Mouse (Mus musculus): ENCODE results near the gene Mrpl35.
A peak's percentile ranks its signal among the peaks of the same experiment; 100 is the strongest.
"Not testable (repeated sequence)": the region's sequence is repeated elsewhere in the genome, so short reads cannot be mapped to it uniquely, and the experiment has no call there.

Mrpl35 gene

GRCm38 (mm10) chr6:71826869-71827268 is at the start of gene Mrpl35:
Gene Mrpl35, minus strand, starts transcription at chr6:71826969.
- DNase-seq (ENCODE audit: low spot score in 2 of 2) = no peak

- no peak for DNase-seq (ENCODE audit: low spot score in 2 of 2)
Measured at GRCm38 (mm10) chr6:71871396-71871795, 44.6 kb upstream of the Mrpl35 start.

DNA sequence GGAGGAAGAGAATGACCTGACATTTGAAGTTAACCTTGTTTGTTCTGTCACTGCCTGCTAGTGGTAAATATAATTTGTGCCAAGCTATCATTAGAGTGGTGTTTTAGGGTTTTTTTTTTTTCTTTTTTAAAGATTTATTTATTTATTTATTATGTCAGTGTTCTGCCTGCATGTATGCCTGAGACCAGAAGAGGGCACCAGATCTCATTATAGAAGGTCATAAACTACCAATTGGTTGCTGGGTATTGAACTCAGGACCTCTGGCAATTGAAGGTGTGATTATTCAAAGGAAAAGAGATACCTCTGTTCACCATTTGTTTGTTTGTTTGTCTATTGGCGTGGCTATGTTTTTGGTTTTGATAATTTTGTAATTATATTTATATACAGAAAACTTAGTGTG is 42.0 kb upstream of the Mrpl35 start:
- no peak for DNase-seq (ENCODE audit: low spot score in 2 of 2)

GRCm38 (mm10) chr6:71867751-71868150 is 41.0 kb upstream of the Mrpl35 start:
- no peak for DNase-seq (ENCODE audit: low spot score in 2 of 2)

- not testable (repeated sequence) for DNase-seq (ENCODE audit: low spot score in 2 of 2)
Measured at GRCm38 (mm10) chr6:71846906-71847305, 20.1 kb upstream of the Mrpl35 start.

DNA sequence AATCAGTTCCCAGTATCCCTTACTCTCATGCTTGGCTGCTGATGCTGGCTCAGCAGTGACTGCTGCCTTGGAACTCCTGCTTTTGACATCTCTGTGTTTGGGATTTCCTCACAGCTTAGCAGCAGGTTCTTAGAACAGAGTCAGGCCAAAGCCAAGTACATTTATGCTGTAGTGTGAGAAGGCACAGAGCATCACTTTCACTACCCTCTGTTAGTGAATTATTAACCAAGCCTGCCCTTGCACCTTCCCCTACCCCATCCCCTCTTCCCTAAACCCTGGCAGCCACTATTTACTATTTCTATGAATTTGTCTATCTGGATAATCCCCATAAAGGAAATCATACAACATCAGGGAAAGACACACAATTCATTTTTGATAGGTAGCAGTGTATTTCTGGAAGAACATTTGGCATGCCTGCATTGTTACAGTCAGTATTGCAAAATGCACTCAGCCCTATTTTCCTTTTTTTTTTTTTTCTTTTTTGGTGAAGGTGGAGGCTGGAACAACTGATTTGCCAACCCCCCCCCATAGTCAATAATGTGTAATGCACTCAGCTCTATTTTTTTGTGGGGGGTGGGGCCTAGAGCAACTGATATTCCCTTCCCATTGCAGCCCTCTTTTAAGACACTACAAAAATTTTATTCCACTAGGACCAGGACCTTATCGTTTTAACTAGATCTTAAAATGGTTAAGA is 14.0 kb upstream of the Mrpl35 start:
- DNase-seq (ENCODE audit: low spot score in 2 of 2) = no peak

GRCm38 (mm10) chr6:71839815-71840214 is 13.0 kb upstream of the Mrpl35 start:
- DNase-seq (ENCODE audit: low spot score in 2 of 2) = no peak

- DNase-seq (ENCODE audit: low spot score in 2 of 2) = no peak
Measured at GRCm38 (mm10) chr6:71836811-71837210, 10.0 kb upstream of the Mrpl35 start.

- DNase-seq (ENCODE audit: low spot score in 2 of 2) = peak; percentile 97
Measured at GRCm38 (mm10) chr6:71831581-71831960, 4.8 kb upstream of the Mrpl35 start.

DNA sequence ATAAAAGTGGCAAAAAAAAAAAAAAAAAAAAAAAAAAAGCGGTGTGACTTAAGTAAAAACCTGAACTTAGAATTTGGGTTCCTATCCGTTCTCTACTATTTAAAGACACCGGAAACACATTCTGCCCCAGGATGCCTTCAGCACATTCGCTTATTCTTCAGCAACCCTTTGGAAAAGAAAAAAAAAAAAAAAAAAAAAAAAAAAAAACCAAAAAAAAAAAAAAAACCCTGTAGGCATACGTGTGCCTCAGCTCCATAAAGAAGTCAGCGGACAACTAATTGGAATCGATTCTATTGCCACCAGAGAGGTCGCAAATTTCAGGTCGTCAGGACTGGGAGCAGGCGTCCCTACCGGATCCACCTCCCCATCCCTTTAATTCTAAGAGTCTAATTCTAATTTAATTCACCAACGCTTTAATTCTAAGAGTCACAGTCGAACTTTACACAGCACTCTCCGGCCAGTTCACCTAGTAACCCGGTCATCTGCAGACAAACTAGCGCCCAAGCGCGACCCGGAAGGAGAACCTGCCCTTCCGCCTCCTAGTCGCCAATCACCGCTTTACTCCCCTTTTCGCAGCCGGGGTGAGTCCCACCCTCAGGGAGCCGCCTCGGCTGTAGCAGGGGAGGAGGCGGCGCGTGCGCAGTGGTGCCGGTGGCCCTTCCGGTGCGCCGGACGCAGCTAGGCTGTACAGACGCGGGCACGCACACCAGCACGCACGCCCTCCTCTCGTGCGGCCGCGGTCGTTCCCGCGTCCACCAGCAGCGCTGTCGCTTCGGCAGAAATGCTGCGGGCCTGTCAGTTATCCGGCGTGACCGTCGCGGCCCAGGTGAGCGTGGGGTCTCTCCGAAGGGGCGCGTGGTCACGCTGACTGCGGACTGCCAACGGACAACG is 4.2 kb upstream of the Mrpl35 start, which contains the start of gene Immt:
Gene Immt (plus strand): TSS at position 642 of the 891 bp plus-strand sequence.
- DNase-seq (ENCODE audit: low spot score in 2 of 2) = peak; percentile 97

DNA sequence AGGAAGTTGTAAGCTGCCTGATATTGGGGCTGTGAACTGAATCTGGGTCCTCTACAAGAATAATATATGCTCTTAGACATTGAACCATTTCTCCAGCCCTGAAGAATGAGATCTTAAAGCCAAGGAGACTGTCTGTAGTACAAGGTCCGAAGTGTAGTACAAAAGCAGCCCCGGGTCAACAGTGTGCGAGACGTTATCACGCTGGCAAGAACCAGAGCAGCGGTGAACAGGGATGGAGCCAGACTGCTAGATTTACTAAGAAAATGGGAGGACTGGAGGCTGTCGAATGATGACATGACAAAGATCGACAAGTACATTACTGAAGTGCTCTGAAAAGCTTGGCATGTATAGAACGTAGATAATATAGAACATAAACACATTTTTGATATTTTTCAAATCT is 3.0 kb upstream of the Mrpl35 start:
- no peak for DNase-seq (ENCODE audit: low spot score in 2 of 2)

- no peak for DNase-seq (ENCODE audit: low spot score in 2 of 2)
Measured at GRCm38 (mm10) chr6:71823961-71824360, 2.8 kb downstream of the Mrpl35 start.

- peak; percentile 81 to 90 for DNase-seq (ENCODE audit: low spot score in 2 of 2)
Measured at GRCm38 (mm10) chr6:71823488-71823887, 3.3 kb downstream of the Mrpl35 start.

DNA sequence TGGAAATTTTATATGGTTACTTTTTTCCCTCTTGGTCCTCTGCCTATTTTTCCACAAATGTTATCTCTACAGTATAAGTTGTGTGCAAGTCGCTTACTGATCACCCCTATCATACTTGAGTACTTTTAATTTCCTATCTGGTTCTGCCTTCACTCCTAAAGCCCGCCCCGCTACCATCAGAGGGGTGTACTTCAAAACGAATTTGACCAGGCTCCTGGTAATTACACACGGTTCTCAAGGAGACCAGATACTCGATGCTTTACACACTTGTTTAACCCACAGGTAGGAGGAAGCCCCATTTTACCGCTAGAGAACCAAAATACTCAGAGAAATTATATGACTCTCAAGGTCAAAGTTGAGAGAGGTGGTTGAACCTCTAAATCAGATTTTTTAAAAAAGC is 3.7 kb downstream of the Mrpl35 start:
- DNase-seq (ENCODE audit: low spot score in 2 of 2) = peak in 1 of 2 experiments; percentile 3

DNA sequence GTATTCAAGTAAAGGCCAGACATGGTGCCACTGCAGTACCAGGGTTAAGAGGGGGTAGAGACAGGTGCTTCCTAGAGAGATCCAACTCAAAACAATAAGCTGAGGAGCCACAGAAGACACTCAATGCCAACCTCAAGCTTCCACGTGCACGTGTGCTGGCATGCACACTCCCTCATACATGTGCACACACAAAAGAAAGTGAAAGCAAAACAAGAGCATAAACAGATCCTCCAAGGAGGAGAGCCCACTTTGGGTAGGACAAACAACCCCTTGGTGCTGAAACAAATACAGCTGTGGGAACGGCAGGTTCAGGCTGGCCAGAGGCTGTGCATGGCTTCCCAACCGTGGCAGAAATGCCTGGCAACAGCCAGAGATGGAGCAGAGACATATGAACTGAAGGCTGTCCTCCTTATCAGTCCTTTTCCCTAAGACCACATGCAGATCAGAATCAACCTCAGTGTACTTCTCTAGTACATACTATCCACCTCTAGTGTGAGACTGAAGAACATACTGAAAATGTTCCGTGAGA is 6.9 kb downstream of the Mrpl35 start:
- DNase-seq (ENCODE audit: low spot score in 2 of 2) = no peak

DNA sequence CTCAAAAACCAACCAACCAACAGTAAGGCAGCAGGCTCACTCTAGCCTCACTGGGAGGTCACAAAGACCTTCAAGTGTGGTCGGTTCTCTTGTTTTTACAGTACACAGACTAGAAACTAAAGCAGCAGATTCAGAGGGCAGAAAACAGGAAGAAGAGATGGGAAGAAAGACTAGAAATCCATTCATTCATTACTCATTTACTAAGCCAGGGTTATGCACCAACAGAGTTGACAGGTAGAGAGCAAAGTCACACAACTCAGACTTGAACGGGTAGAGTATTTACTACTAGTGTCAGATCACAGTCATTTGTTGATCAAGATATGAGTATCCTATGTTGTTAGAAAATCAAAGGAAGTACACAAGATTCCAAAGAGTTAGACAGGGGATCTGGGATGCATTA is 13.9 kb downstream of the Mrpl35 start:
- no peak for DNase-seq (ENCODE audit: low spot score in 2 of 2)

DNA sequence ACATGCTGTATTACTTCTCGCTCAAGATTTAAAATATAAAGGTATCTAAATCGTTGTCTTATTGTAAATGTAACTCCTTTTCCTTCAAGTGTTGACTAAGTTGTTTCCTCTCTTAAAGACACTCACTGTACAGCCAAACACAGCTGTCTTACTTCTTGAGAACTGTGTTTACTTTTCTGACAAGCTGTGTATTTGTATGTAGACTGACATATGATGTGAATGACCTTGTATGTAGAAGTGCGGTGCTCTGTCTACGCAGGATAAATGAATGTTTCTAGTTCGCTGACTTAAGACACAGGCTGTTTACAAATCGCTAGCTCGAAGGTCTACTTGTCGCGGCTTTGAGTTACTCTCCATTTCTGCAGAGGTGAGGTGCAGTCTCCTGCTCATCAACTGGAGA is 16.9 kb downstream of the Mrpl35 start:
- DNase-seq (ENCODE audit: low spot score in 2 of 2) = no peak

DNA sequence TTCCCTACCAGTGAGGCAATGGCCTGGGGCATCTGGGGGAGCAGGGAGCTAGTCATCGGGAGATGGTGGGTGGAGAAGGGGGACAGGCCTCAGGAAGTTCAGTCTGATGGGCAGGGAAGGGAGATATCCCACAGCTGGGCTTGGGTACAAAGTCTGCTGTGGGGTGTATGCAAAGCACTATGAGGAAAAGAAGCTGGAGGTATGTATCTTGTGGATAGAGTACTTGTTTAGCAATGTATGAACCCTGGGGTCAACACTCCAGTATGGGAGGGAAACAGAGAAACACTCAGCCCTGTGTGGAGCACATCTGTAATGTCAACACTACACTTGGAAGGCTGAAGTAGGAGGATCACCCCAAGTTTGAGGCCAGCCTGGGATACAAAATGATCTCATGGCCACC is 20.1 kb downstream of the Mrpl35 start:
- no peak for DNase-seq (ENCODE audit: low spot score in 2 of 2)

GRCm38 (mm10) chr6:71804061-71804829 is 22.5 kb downstream of the Mrpl35 start:
- DNase-seq (ENCODE audit: low spot score in 2 of 2) = peak; percentile 21 to 39

GRCm38 (mm10) chr6:71803609-71804008 is 23.2 kb downstream of the Mrpl35 start:
- DNase-seq (ENCODE audit: low spot score in 2 of 2) = no peak

GRCm38 (mm10) chr6:71801714-71802094 is 25.1 kb downstream of the Mrpl35 start:
- DNase-seq (ENCODE audit: low spot score in 2 of 2) = no peak
